Mouse (Mus musculus) midbrain, embryonic 13.5 days (tissue): ENCODE results near the gene Rit1. TPM values are rescaled to one million over a fixed set of nuclear protein-coding genes. Genes with fewer than 3 reads are reported as not detected.
"Not testable (repeated sequence)": the region's sequence is repeated elsewhere in the genome, so short reads cannot be mapped to it uniquely, and the experiment has no call there.

ENCODE experiments used
- ATAC-seq: fragments of 200-750 bp; cut with Nextera tagmentation; 2 replicates; pipeline ENCODE4 v1.8.0; 2017; ENCODE audit warnings: mild to moderate bottlenecking, moderate TSS enrichment, moderate library complexity
- H3K27ac ChIP-seq: fragments of 300-500 bp; sonication (generic); 2 replicates; pipeline ENCODE4 v1.5.1; 2015; ENCODE audit warnings: inconsistent platforms, mild to moderate bottlenecking, moderate library complexity
- H3K27me3 ChIP-seq: fragments of 300-500 bp; sonication (generic); 2 replicates; pipeline ENCODE4 v1.6.1; 2015; ENCODE audit warnings: mild to moderate bottlenecking, inconsistent platforms
- H3K36me3 ChIP-seq: fragments of 300-500 bp; sonication (generic); 2 replicates; pipeline ENCODE4 v1.6.1; 2015; ENCODE audit warnings: mild to moderate bottlenecking, inconsistent platforms
- H3K4me1 ChIP-seq: fragments of 300-500 bp; sonication (generic); replicated peaks from 2 replicates; pipeline ENCODE4 v1.6.1; 2015; ENCODE audit warnings: inconsistent platforms
- H3K4me2 ChIP-seq: fragments of 300-500 bp; sonication (generic); replicated peaks from 2 replicates; pipeline ENCODE4 v1.6.1; 2015; ENCODE audit warnings: moderate library complexity, mild to moderate bottlenecking, inconsistent platforms
- H3K4me3 ChIP-seq: fragments of 300-500 bp; sonication (generic); replicated peaks from 2 replicates; pipeline ENCODE4 v1.5.1; 2015; ENCODE audit warnings: mild to moderate bottlenecking, inconsistent platforms
- H3K9ac ChIP-seq: fragments of 300-500 bp; sonication (generic); replicated peaks from 2 replicates; pipeline ENCODE4 v1.6.1; 2015; ENCODE audit warnings: mild to moderate bottlenecking, inconsistent platforms
- H3K9me3 ChIP-seq: fragments of 300-500 bp; sonication (generic); 2 replicates; pipeline ENCODE4 v1.6.1; 2016; ENCODE audit warnings: mild to moderate bottlenecking, inconsistent platforms
- WGBS: fragments of 180-500 bp; shearing (Covaris S2); methylation state at CpG from one replicate; pipeline ENCODE4 v1.1.7; 2015; 5-methylcytosine and 5-hydroxymethylcytosine counted together
- polyA plus RNA-seq: library from polyadenylated mRNA; unstranded; fragments of >200 nt; fragmentation: Nextera tagmentation; extraction: Ambion mirVana; gene quantifications from 2 replicates; pipeline ENCODE4 v1.2.1, GENCODE M21; 2015

Rit1 gene
- polyA plus RNA-seq, 1 experiment from 2014 or later = 52.1 TPM

- H3K4me1 ChIP-seq, H3K36me3 ChIP-seq, H3K9me3 ChIP-seq, H3K27me3 ChIP-seq: not testable (repeated sequence)
- peak within 1 kb of the TSS; percentile 84 for H3K27ac ChIP-seq
- H3K4me2 ChIP-seq = peak within 1 kb of the TSS; percentile 53
- 2% methylated on average over 35 of the region's 51 CpGs for WGBS
- peak within 1 kb of the TSS; percentile 48; the same call in 1 of the 2 replicates for H3K9ac ChIP-seq
- peak; percentile 59 for ATAC-seq
- peak within 1 kb of the TSS; percentile 43 for H3K4me3 ChIP-seq
Measured at GRCm38 (mm10) chr3:88774939-88775841, 58.6 kb downstream of the Rit1 start, which contains the start of gene Syt11. Gene Syt11 (minus strand): TSS chr3:88775164.

Other genes starting within 250 kb of the Rit1 start
- gene Lmna, start 206.9 kb upstream of the Rit1 start, polyA plus RNA-seq = 21.4 and 23.4 TPM in 2 replicates
- gene Mex3a, start 184.4 kb upstream of the Rit1 start, polyA plus RNA-seq = 49.5 and 51.5 TPM in 2 replicates
- not detected in 2 replicates for gene Rab25, start 168.5 kb upstream of the Rit1 start, polyA plus RNA-seq
- 181 and 182 TPM in 2 replicates for gene Lamtor2, start 163.8 kb upstream of the Rit1 start, polyA plus RNA-seq
- 39.1 and 46.7 TPM in 2 replicates for gene Ubqln4, start 163.1 kb upstream of the Rit1 start, polyA plus RNA-seq
- gene Ssr2, start 141.0 kb upstream of the Rit1 start, polyA plus RNA-seq = 142 and 148 TPM in 2 replicates
- 163 and 175 TPM in 2 replicates for gene Arhgef2, start 110.9 kb upstream of the Rit1 start, polyA plus RNA-seq
- not detected in 2 replicates for gene Rxfp4, start 63.7 kb upstream of the Rit1 start, polyA plus RNA-seq
- gene Khdc4, start 31.0 kb upstream of the Rit1 start, polyA plus RNA-seq = 102 and 105 TPM in 2 replicates
- gene Syt11, start 58.3 kb downstream of the Rit1 start, polyA plus RNA-seq = 200 and 211 TPM in 2 replicates
- gene Gon4l, start 118.4 kb downstream of the Rit1 start, polyA plus RNA-seq = 14.1 and 14.9 TPM in 2 replicates
- 44.7 and 50.8 TPM in 2 replicates for gene Msto1, start 197.2 kb downstream of the Rit1 start, polyA plus RNA-seq
- gene Ash1l, start 233.8 kb downstream of the Rit1 start, polyA plus RNA-seq = 22.2 and 23.0 TPM in 2 replicates
- 128 and 131 TPM in 2 replicates for gene Dap3, start 234.3 kb downstream of the Rit1 start, polyA plus RNA-seq